10 mouse cellular contexts compared by ENCODE assay signal in genomic region chr1:132003817-132004216, GRCm38 (mm10). TPM values are rescaled to one million over a fixed set of nuclear protein-coding genes. Genes with fewer than 3 reads are reported as not detected.
A peak's percentile ranks its signal among the peaks of the same experiment; 100 is the strongest.
DNase-seq lines count a peak whose midpoint lies in the region; ATAC-seq and TF ChIP-seq lines count a peak whose summit lies in the region.
"Had no signal": no experiment of that assay in that cellular context is flagged by ENCODE, and none has a peak within 500 bp of the region (broad histone marks: within the 10 kb centered on the region; RNA-seq: fewer than 3 reads in every experiment).

No protein-coding gene starts in this region.

- WGBS in kidney, adult 2 months, result 38% methylated on average over 1 of the region's 1 CpGs
- WGBS in embryonic facial prominence, embryonic 13.5 days, result 14% methylated on average over 1 of the region's 1 CpGs

- no peak for TF ChIP-seq CTCF in kidney, adult 2 months (conservative IDR thresholded peaks at IDR 0.05; ENCODE audit: insufficient read depth, insufficient read length, low read depth, low read length)

- no peaks in the 10 kb centered on the region for H3K27me3 ChIP-seq in kidney, adult 2 months (replicated peaks; ENCODE audit: control insufficient read depth, insufficient read depth, low read length)
- H3K27me3 ChIP-seq in embryonic facial prominence, embryonic 13.5 days, result no peaks in the 10 kb centered on the region
- H3K27me3 ChIP-seq: liver, embryonic 13.5 days; neural tube, embryonic 12.5 days had no signal

- H3K9ac ChIP-seq in embryonic facial prominence, embryonic 13.5 days, result no peak overlapping the region
- H3K9ac ChIP-seq: liver, embryonic 13.5 days; neural tube, embryonic 12.5 days had no signal

- no peak for ATAC-seq in embryonic facial prominence, embryonic 13.5 days (ENCODE audit: insufficient number of reproducible peaks, insufficient read depth, low FRiP score, low TSS enrichment, low read depth)
- ATAC-seq in hematopoietic stem cell, adult 5-6 weeks (replicated peaks in 1 of 2; ENCODE audit: insufficient read depth in 1 of 2, low FRiP score in 2 of 2, low TSS enrichment in 1 of 2, low read depth in 1 of 2, poor library complexity in 2 of 2, severe bottlenecking in 2 of 2), result peak; percentile 9 to 48; a peak in 1 of 4 replicates
- ATAC-seq: hindbrain, postnatal 0 days had no signal

- no peak overlapping the region for H3K4me3 ChIP-seq in kidney, adult 2 months (ENCODE audit: insufficient read depth, low read depth, low read length)
- no peak overlapping the region for H3K4me3 ChIP-seq in embryonic facial prominence, embryonic 13.5 days
- H3K4me3 ChIP-seq: liver, embryonic 13.5 days; neural tube, embryonic 12.5 days had no signal

- H3K4me2 ChIP-seq in embryonic facial prominence, embryonic 13.5 days, result no peak overlapping the region
- H3K4me2 ChIP-seq: liver, embryonic 13.5 days; neural tube, embryonic 12.5 days had no signal

- no peaks in the 10 kb centered on the region; the same call in 1 of the 2 replicates for H3K36me3 ChIP-seq in kidney, adult 2 months (ENCODE audit: control insufficient read depth, insufficient read depth, low read length)
- no peaks in the 10 kb centered on the region for H3K36me3 ChIP-seq in embryonic facial prominence, embryonic 13.5 days
- H3K36me3 ChIP-seq: liver, embryonic 13.5 days; neural tube, embryonic 12.5 days had no signal

- H3K27ac ChIP-seq in kidney, adult 2 months (ENCODE audit: insufficient read depth, low read depth, low read length), result no peak overlapping the region
- peak overlapping the region; percentile 52; the same call in 1 of the 2 replicates for H3K27ac ChIP-seq in embryonic facial prominence, embryonic 13.5 days
- H3K27ac ChIP-seq: hindbrain, postnatal 0 days; liver, embryonic 13.5 days; neural tube, embryonic 12.5 days had no signal

- peaks cover 4% of the 10 kb centered on the region; the same call in 1 of the 2 replicates for H3K4me1 ChIP-seq in kidney, adult 2 months (ENCODE audit: control insufficient read depth, insufficient read depth, low read length)
- H3K4me1 ChIP-seq in embryonic facial prominence, embryonic 13.5 days, result peaks cover 24% of the 10 kb centered on the region

- DNase-seq in kidney, adult 2 months, result peak; percentile 50
- DNase-seq in kidney, adult 11 months, result no peak
- peak; percentile 84 for DNase-seq in A20 (ENCODE audit: low read depth, low spot score)
- DNase-seq in embryo, embryonic 10.5 days (ENCODE audit: low spot score), result no peak
- DNase-seq in cerebellum, postnatal 36 days, result no peak
- DNase-seq: liver, embryonic 13.5 days had no signal

- H3K9me3 ChIP-seq in embryonic facial prominence, embryonic 13.5 days, result no peaks in the 10 kb centered on the region
- H3K9me3 ChIP-seq: liver, embryonic 13.5 days; neural tube, embryonic 12.5 days had no signal

- TF ChIP-seq POLR2A in kidney, adult 2 months (IDR thresholded peaks at IDR 0.05; ENCODE audit: low read depth, low read length), result no peak

RNA-seq across cellular contexts. Expression of gene Elk4, which starts 3.6 kb away (rescaled TPM):
- 18.4 and 27.8 TPM in 2 replicates for polyA plus RNA-seq in kidney, adult 2 months (2012; rRNA removed)
- polyA plus RNA-seq in embryonic facial prominence, embryonic 13.5 days (2015; fragmentation: Nextera tagmentation; extraction: Ambion mirVana), result 21.7 and 22.3 TPM in 2 replicates
- 118 and 147 TPM in 2 replicates for total RNA-seq in hematopoietic stem cell, adult 5-6 weeks (2017)

RNA-seq across cellular contexts. Expression of gene Slc45a3, which starts 41.0 kb away (rescaled TPM):
- polyA plus RNA-seq in kidney, adult 2 months (2012; rRNA removed), result 30.5 and 37.8 TPM in 2 replicates
- 3.2 and 4.0 TPM in 2 replicates for polyA plus RNA-seq in embryonic facial prominence, embryonic 13.5 days (2015; fragmentation: Nextera tagmentation; extraction: Ambion mirVana)
- total RNA-seq in hematopoietic stem cell, adult 5-6 weeks (2017), result 0.35 and 0.88 TPM in 2 replicates

Comparison
In these comparisons a context has a peak if more than half of its experiments do, and no peak if none do; other contexts are left out.
1. DNase-seq: peak in kidney, adult 2 months (single experiment) and A20 (single experiment); none in kidney, adult 11 months (single experiment), embryo, embryonic 10.5 days (single experiment) and cerebellum, postnatal 36 days (0 of 2).